Mouse (Mus musculus) cortical plate, adult 2 months (tissue): ENCODE measurements around the gene Slx1b.

Experiments
- CTCF ChIP-seq: fragments of 200-500 bp; IDR thresholded peaks from 2 replicates; pipeline ENCODE4 v1.5.1; 2011; ENCODE audit warnings: mild to moderate bottlenecking, control low read depth, low read length; ENCODE audit not compliant: insufficient read depth; ENCODE audit errors: extremely low read depth
- POLR2A ChIP-seq: fragments of 200-500 bp; IDR thresholded peaks from 2 replicates; pipeline ENCODE4 v1.6.1; 2011; ENCODE audit warnings: mild to moderate bottlenecking, low read length, control low read depth; ENCODE audit not compliant: insufficient read depth; ENCODE audit errors: extremely low read depth

- TF ChIP-seq CTCF (no peak), POLR2A (no peak)
Measured at GRCm38 (mm10) chr7:126707442-126708174, 12.0 kb upstream of the Slx1b start, which contains the start of gene Coro1a.
